In genomic region chr3:105585734-105586159, GRCm38 (mm10) we compare ENCODE assay signal across 9 mouse cellular contexts.
DNase-seq lines count a peak whose midpoint lies in the region; ATAC-seq lines count a peak whose summit lies in the region.
"Had no signal": no experiment of that assay in that cellular context is flagged by ENCODE, and none has a peak within 500 bp of the region (broad histone marks: within the 10 kb centered on the region; RNA-seq: fewer than 3 reads in every experiment).

No protein-coding gene starts in this region.

- no peaks in the 10 kb centered on the region for H3K27me3 ChIP-seq in hindbrain, embryonic 13.5 days
- no peaks in the 10 kb centered on the region for H3K27me3 ChIP-seq in neural tube, embryonic 12.5 days (replicated peaks)

- H3K4me2 ChIP-seq in hindbrain, embryonic 13.5 days: no peak overlapping the region
- H3K4me2 ChIP-seq in neural tube, embryonic 12.5 days (replicated peaks): no peak overlapping the region

- H3K36me3 ChIP-seq in hindbrain, embryonic 13.5 days: no peaks in the 10 kb centered on the region
- no peaks in the 10 kb centered on the region for H3K36me3 ChIP-seq in neural tube, embryonic 12.5 days

- H3K4me3 ChIP-seq in hindbrain, embryonic 13.5 days: no peak overlapping the region
- no peak overlapping the region for H3K4me3 ChIP-seq in neural tube, embryonic 12.5 days

- DNase-seq in cerebellum, postnatal 14 days: peak; percentile 74 to 78
- no peak for DNase-seq in cerebellum, adult 8-10 months
- peak; percentile 4 for DNase-seq in lung, postnatal 10 days
- no peak for DNase-seq in lung, adult 18-20 months
- no peak for DNase-seq in ovary, postnatal 10 days (ENCODE audit: low spot score)
- no peak for DNase-seq in gastrocnemius, postnatal 36 days
- DNase-seq: kidney, adult 9 months had no signal

- peak overlapping the region; percentile 66 for H3K27ac ChIP-seq in hindbrain, embryonic 13.5 days
- H3K27ac ChIP-seq in neural tube, embryonic 12.5 days: no peak overlapping the region

- H3K9me3 ChIP-seq in hindbrain, embryonic 13.5 days: no peaks in the 10 kb centered on the region
- H3K9me3 ChIP-seq in neural tube, embryonic 12.5 days: no peaks in the 10 kb centered on the region

- H3K9ac ChIP-seq in hindbrain, embryonic 13.5 days: no peak overlapping the region
- peak overlapping the region; percentile 35; the same call in 1 of the 2 replicates for H3K9ac ChIP-seq in neural tube, embryonic 12.5 days

- WGBS in hindbrain, embryonic 13.5 days: 2% methylated on average over 4 of the region's 4 CpGs
- WGBS in neural tube, embryonic 12.5 days: 28% methylated on average over 4 of the region's 4 CpGs

- intact Hi-C loops in gastrocnemius, postnatal 36 days (cut with DNase I): no loop called here

- ATAC-seq in hindbrain, embryonic 13.5 days (ENCODE audit: low FRiP score): peak; percentile 65
- ATAC-seq in neural tube, embryonic 12.5 days (ENCODE audit: low FRiP score, low read depth): peak; percentile 84

- peaks cover 27% of the 10 kb centered on the region for H3K4me1 ChIP-seq in hindbrain, embryonic 13.5 days (replicated peaks)
- peaks cover 11% of the 10 kb centered on the region for H3K4me1 ChIP-seq in neural tube, embryonic 12.5 days

Comparison
In these comparisons a context has a peak if more than half of its experiments do, and no peak if none do; other contexts are left out.
1. DNase-seq: peak in cerebellum, postnatal 14 days (2 of 2) and lung, postnatal 10 days (single experiment); none in cerebellum, adult 8-10 months (single experiment), lung, adult 18-20 months (0 of 2), ovary, postnatal 10 days (single experiment) and gastrocnemius, postnatal 36 days (0 of 2).